Mouse (Mus musculus) brain, adult 2 months (tissue): ENCODE measurements around the gene Srprb.
"Not testable (repeated sequence)": the region's sequence is repeated elsewhere in the genome, so short reads cannot be mapped to it uniquely, and the experiment has no call there.

ENCODE experiments used
- DNase-seq: peaks from one replicate; pipeline ENCODE4 v3.0.0; 2011; ENCODE audit warnings: low read depth, low spot score

Gene Srprb

GRCm38 (mm10) chr9:103212654-103213420 is 10.9 kb upstream of the Srprb start:
- DNase-seq: peak; percentile 56

DNA sequence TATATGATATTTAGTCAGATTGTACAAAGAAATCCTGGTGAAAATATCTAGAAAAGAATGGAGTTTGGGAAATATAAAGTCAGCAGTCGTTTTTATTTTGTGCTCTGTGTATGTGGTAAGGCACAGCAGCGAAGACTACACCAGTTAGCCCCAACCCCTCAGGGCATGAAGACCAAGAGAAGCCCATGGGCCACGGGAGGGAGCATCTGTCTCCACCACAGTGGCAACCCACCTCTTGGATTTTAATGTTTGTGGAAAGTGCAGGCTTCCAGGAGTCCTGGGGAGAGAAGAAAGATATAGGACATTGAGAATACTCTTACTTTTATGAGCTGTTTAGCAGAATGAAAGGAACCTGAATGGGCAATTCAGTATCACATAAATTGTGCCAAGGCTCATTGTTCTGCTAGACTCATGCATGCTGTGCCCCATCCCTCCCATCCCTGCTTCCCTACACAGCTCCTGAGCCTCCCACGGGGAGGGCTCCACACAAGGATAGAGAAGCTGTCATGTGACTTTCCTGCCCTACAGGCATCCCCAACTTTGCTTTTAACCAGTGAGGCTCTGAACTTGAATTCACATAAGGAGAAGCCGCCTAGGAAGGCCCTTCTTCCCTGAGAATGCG is 7.0 kb upstream of the Srprb start:
- DNase-seq: no peak

- peak; percentile 92 for DNase-seq
Measured at GRCm38 (mm10) chr9:103207846-103208245, 5.9 kb upstream of the Srprb start.

DNA sequence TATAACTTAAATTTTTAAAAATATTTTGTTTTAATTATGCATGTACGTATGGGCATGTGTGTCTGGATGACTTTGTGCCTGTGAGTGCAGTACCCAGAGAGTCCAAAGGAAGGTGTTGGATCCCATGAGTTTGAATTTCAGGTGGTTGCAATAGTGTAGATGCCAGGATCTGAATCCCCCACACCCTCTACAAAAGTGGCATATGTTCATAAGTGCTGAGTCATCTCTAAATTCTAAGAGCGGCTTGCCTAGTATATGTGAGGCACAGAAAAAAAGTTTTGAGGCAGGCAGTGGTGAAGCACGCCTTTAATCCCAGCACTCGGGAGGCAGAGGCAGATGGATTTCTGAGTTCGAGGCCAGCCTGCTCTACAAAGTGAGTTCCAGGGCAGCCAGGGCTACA is 3.8 kb upstream of the Srprb start:
- no peak for DNase-seq

- peak; percentile 46 for DNase-seq
Measured at GRCm38 (mm10) chr9:103188416-103188815, 13.5 kb downstream of the Srprb start.

DNA sequence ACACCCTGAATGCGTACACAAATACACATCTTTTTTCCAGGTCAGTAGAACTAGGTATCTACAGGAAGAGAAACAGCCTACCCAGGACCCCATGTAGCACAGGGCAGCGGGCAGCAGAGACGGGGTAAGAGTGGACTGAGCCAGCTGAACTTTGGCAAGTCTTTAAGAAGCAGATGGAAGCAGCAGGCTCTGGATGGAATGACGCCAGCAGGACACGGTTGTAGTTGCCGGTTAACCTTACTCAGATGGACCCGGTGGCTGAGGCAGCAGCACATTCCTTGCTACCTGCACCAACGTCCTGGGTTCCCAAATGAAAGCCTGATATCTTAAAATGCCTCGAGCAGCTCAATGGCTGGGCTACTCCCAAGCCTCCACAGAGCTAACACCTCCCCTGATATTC is 15.2 kb downstream of the Srprb start:
- DNase-seq: peak; percentile 88

GRCm38 (mm10) chr9:103185946-103186345 is 16.0 kb downstream of the Srprb start:
- peak; percentile 81 for DNase-seq

GRCm38 (mm10) chr9:103184855-103185254 is 17.1 kb downstream of the Srprb start:
- DNase-seq: no peak

GRCm38 (mm10) chr9:103181886-103182285 is 20.1 kb downstream of the Srprb start:
- no peak for DNase-seq

GRCm38 (mm10) chr9:103180807-103181565 is 21.0 kb downstream of the Srprb start:
- DNase-seq: peak; percentile 58

GRCm38 (mm10) chr9:103180303-103180702 is 21.6 kb downstream of the Srprb start:
- DNase-seq: peak; percentile 59

- no peak for DNase-seq
Measured at GRCm38 (mm10) chr9:103175692-103176091, 26.2 kb downstream of the Srprb start.

DNA sequence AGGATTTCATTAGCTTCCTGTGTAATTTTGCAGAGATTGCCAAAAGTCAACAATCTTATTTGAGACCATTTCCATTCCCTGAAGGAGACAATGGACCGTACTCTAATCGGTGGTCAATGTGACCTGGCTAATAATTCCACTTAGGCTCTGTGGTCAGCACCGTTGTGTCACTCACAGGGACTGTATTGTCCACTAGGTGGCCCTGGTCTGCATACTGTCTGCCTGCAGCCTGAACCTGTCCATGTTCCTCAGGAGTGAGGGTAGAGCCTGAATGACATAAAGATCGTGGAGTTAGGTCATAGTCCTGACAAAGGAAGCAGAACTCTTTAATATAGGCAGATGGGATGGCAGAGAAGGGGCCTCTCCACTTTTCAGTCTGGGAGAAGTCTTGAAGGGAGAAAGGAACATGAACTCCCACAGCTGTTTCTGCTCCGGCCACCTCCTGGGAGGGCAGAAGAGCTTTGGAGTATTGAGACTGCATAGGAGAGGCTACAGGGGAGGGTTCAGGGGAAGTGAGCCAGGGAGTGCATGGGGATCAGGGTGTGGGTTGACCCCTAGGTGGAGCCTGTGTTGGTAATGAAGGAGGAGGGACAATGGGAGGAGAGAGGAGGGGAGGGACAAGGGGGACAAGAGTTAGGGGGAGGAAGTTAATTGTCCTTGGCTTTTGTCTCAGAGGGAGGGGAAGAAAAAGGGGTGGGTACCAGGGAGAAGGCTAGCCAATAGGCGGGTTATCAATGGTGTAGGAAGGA is 27.0 kb downstream of the Srprb start:
- DNase-seq: peak; percentile 59

DNA sequence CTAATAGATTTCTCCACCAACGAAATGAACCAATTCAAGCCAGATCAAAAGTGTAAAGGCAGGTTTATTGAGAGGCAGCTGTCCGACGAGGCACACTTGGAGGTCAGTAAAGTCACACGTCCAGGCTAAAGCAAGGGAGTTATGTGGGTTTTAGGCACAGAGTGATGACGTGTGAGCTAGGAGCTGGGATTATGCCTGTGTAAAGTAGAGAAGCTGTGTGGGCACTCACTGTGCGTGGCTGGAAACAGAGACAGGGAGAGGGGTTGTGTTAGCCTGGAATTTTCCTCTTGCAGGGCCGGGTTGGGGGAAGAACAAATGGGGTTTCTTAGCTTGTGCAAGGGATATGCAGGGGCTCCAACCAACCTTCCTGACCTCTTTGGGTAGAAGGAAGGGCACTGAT is 33.2 kb downstream of the Srprb start:
- peak; percentile 58 for DNase-seq

GRCm38 (mm10) chr9:103168046-103168445 is 33.9 kb downstream of the Srprb start:
- DNase-seq: no peak

GRCm38 (mm10) chr9:103163806-103164205 is 38.1 kb downstream of the Srprb start:
- no peak for DNase-seq

GRCm38 (mm10) chr9:103155158-103155557 is 46.8 kb downstream of the Srprb start:
- DNase-seq: not testable (repeated sequence)

GRCm38 (mm10) chr9:103154568-103154967 is 47.4 kb downstream of the Srprb start:
- DNase-seq: no peak

- DNase-seq: peak; percentile 59
Measured at GRCm38 (mm10) chr9:103153286-103153685, 48.7 kb downstream of the Srprb start.

DNA sequence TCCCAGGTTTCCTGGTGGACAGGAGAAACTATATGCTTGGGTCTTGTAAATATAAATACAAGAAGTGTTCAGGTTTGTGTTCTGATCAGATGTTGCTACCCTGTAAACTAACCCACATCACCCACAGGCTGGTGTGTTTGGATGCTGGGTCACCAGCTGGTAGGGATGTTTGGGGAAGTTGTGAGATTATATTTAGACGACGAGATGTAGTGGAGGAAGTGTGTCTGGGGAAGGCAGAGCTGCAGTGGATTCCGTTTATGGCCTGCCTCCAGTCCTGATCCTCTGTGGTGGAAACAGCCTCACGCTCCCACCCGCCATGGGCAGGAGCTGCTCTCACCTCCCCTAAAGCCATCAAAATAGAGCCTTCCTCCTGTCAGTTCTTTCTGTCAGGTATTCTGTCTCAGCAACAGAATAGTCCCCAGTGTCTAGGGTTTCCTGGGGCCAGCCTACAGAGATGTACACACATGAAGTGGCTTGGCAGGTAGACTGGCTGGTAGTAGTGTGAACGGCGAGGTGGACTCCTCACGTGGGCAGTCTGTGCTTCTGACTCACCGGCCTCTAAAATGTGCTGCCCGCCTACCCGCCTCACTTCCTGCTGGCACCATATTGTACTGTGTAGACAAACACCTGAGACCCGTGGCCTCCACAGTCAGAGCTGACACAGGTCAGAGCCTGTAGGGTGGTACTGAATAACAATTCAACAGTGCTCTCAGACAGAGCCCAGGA is 52.7 kb downstream of the Srprb start:
- peak; percentile 68 for DNase-seq

DNA sequence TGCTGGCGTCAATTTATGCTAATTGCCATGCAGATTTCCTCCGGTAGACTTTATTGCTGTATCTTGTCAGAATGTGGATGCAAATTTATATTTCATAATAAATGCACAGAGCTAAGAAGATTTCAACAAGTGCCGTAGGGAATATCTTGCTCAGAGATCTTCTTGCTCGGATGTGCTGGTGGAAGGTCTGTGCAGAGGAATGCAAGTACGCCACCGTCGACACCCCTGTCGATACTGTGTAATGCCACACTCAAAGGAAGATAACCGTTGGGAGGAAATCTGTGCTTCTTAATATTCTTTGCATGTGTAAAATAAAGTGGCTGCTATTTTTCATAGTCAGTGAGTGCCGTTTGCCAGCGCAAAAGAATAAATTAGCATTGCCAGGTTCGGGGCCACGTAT is 54.8 kb downstream of the Srprb start:
- no peak for DNase-seq
